In genomic region chr14:75870631-75871030, GRCm38 (mm10) we compare ENCODE assay signal across 8 mouse cellular contexts. TPM values are rescaled to one million over a fixed set of nuclear protein-coding genes. Genes with fewer than 3 reads are reported as not detected.
DNase-seq lines count a peak whose midpoint lies in the region; ATAC-seq and TF ChIP-seq lines count a peak whose summit lies in the region.

No protein-coding gene starts in this region.

- H3K4me2 ChIP-seq in CH12.LX (ENCODE audit: insufficient read depth, low read depth, poor library complexity, severe bottlenecking), result no peak overlapping the region
- H3K4me2 ChIP-seq in limb, embryonic 13.5 days (replicated peaks), result peak overlapping the region; percentile 45; the same call in 1 of the 2 replicates
- H3K4me2 ChIP-seq in midbrain, embryonic 15.5 days, result 0 out of 2 replicates have a peak overlapping the region, but pooled peaks have one; percentile 26

- intact Hi-C loops in heart, postnatal 14 days (cut with DNase I), result no loop called here

- peak in 1 of 2 experiments; percentile 56; a peak in 2 of 4 replicates for TF ChIP-seq CTCF in CH12.LX (conservative IDR thresholded peaks at IDR 0.05 in 1 of 2, IDR thresholded peaks at IDR 0.05 in 1 of 2; ENCODE audit: low read depth in 2 of 2, low read length in 2 of 2)
- peak; percentile 41 for TF ChIP-seq CTCF in cortical plate, adult 2 months (IDR thresholded peaks at IDR 0.05; ENCODE audit: extremely low read depth, insufficient read depth, low read length)

- TF ChIP-seq EP300 in CH12.LX (IDR thresholded peaks at IDR 0.05; ENCODE audit: low read length), result no peak

- in situ Hi-C loops in CH12.LX (cut with MboI; ENCODE audit: low pct_ligation_motif_present, low pct_unique_long_range_greater_than_20kb, low sequenced_read_pairs), result no loop called here

- 14% methylated on average over 9 of the region's 10 CpGs for WGBS in limb, embryonic 13.5 days
- 22% methylated on average over 8 of the region's 10 CpGs for WGBS in midbrain, embryonic 15.5 days

- ATAC-seq in limb, embryonic 13.5 days (ENCODE audit: low FRiP score, low read depth), result peak; percentile 52; the same call in 1 of the 2 replicates
- ATAC-seq in midbrain, embryonic 15.5 days (replicated peaks), result peak; percentile 56; the same call in 1 of the 2 replicates

- DNase-seq in adrenal gland, postnatal 10 days, result peak; percentile 52
- DNase-seq in adrenal gland, postnatal 4 days (ENCODE audit: low spot score in 2 of 2), result no peak
- peak; percentile 38 for DNase-seq in CH12.LX (ENCODE audit: extremely low read depth)
- DNase-seq in heart, postnatal 14 days, result peak; percentile 46 to 56
- DNase-seq in ovary, postnatal 10 days (ENCODE audit: low spot score), result no peak

- no peak overlapping the region for H3K4me3 ChIP-seq in CH12.LX (replicated peaks in 1 of 3; ENCODE audit: low read depth in 2 of 3, low read length in 2 of 3, poor library complexity in 1 of 3)
- peak overlapping the region; percentile 14; the same call in 1 of the 2 replicates for H3K4me3 ChIP-seq in cortical plate, adult 2 months (ENCODE audit: insufficient read depth, low read length)
- H3K4me3 ChIP-seq in limb, embryonic 13.5 days, result peak overlapping the region; percentile 15; the same call in 1 of the 2 replicates
- 0 out of 2 replicates have a peak overlapping the region, but pooled peaks have one; percentile 13 for H3K4me3 ChIP-seq in midbrain, embryonic 15.5 days

- no peaks in the 10 kb centered on the region for H3K4me1 ChIP-seq in CH12.LX (ENCODE audit: control insufficient read depth in 1 of 2, insufficient read depth in 2 of 2)
- no peaks in the 10 kb centered on the region for H3K4me1 ChIP-seq in cortical plate, adult 2 months (ENCODE audit: control insufficient read depth, insufficient read depth, low read length)
- H3K4me1 ChIP-seq in limb, embryonic 13.5 days, result no peaks in the 10 kb centered on the region
- H3K4me1 ChIP-seq in midbrain, embryonic 15.5 days, result peaks cover 2% of the 10 kb centered on the region

- H3K79me2 ChIP-seq in CH12.LX (replicated peaks; ENCODE audit: control insufficient read depth, extremely low read depth, insufficient read depth, poor library complexity, severe bottlenecking), result no peaks in the 10 kb centered on the region

- TF ChIP-seq RAD21 in CH12.LX (IDR thresholded peaks at IDR 0.05; ENCODE audit: low read depth, low read length), result peak; percentile 22

- TF ChIP-seq POLR2A in CH12.LX (IDR thresholded peaks at IDR 0.05; ENCODE audit: low read depth, low read length), result no peak
- no peak for TF ChIP-seq POLR2A in cortical plate, adult 2 months (IDR thresholded peaks at IDR 0.05; ENCODE audit: extremely low read depth, insufficient read depth, low read length)

- peaks cover 3% of the 10 kb centered on the region for H3K9me3 ChIP-seq in CH12.LX (replicated peaks; ENCODE audit: low read length)
- no peaks in the 10 kb centered on the region for H3K9me3 ChIP-seq in limb, embryonic 13.5 days
- no peaks in the 10 kb centered on the region for H3K9me3 ChIP-seq in midbrain, embryonic 15.5 days

- H3K27ac ChIP-seq in CH12.LX (ENCODE audit: insufficient read depth, low read depth), result no peak overlapping the region
- H3K27ac ChIP-seq in cortical plate, adult 2 months (ENCODE audit: insufficient read depth, low read length), result no peak overlapping the region
- H3K27ac ChIP-seq in limb, embryonic 13.5 days, result no peak overlapping the region
- no peak overlapping the region for H3K27ac ChIP-seq in midbrain, embryonic 15.5 days

- no peaks in the 10 kb centered on the region for H3K36me3 ChIP-seq in CH12.LX (replicated peaks in 1 of 2; ENCODE audit: control insufficient read depth in 1 of 2, insufficient read depth in 1 of 2, low read length in 1 of 2)
- no peaks in the 10 kb centered on the region for H3K36me3 ChIP-seq in limb, embryonic 13.5 days
- no peaks in the 10 kb centered on the region for H3K36me3 ChIP-seq in midbrain, embryonic 15.5 days (replicated peaks)

- dilution Hi-C loops in CH12.LX (cut with MboI; ENCODE audit: extremely low pct_ligation_motif_present, extremely low pct_unique_long_range_greater_than_20kb, low sequenced_read_pairs), result no loop called here

- no peak overlapping the region for H3K9ac ChIP-seq in CH12.LX (ENCODE audit: insufficient read depth, low read depth)
- H3K9ac ChIP-seq in limb, embryonic 13.5 days, result no peak overlapping the region
- no peak overlapping the region for H3K9ac ChIP-seq in midbrain, embryonic 15.5 days

- H3K27me3 ChIP-seq in CH12.LX (replicated peaks), result no peaks in the 10 kb centered on the region
- H3K27me3 ChIP-seq in limb, embryonic 13.5 days, result no peaks in the 10 kb centered on the region
- no peaks in the 10 kb centered on the region for H3K27me3 ChIP-seq in midbrain, embryonic 15.5 days (replicated peaks)

TF ChIP-seq in CH12.LX, 34 proteins besides CTCF, POLR2A, EP300 and RAD21:
- TF ChIP-seq ZNF384 (IDR thresholded peaks at IDR 0.05; ENCODE audit: low read depth, low read length) (no peak), NELFE (IDR thresholded peaks at IDR 0.05; ENCODE audit: low read depth, low read length) (no peak)

RNA-seq across cellular contexts. Expression of gene Tpt1, which starts 25.7 kb away (rescaled TPM):
- 1,000 to 10,000 TPM; 3,217 to 3,266 TPM for total RNA-seq in adrenal gland, postnatal 10 days (2021)
- 1,000 to 10,000 TPM; 3,227 to 3,375 TPM for total RNA-seq in adrenal gland, postnatal 4 days (2021)
- total RNA-seq in CH12.LX (2012; rRNA removed) (698 and 751 TPM in 2 replicates), CH12.LX (2014; rRNA removed) (1,876 and 2,057 TPM in 2 replicates)
- polyA plus RNA-seq in CH12.LX (2012; ENCODE audit: insufficient read length, low read depth), result 1,607 and 1,716 TPM in 2 replicates
- 840 and 847 TPM in 2 replicates for polyA plus RNA-seq in cortical plate, adult 2 months (2012; rRNA removed)
- 1,000 to 10,000 TPM; 2,748 to 2,964 TPM for total RNA-seq in heart, postnatal 14 days (2021)
- 1,027 and 1,051 TPM in 2 replicates for polyA plus RNA-seq in limb, embryonic 13.5 days (2015; fragmentation: Nextera tagmentation; extraction: Ambion mirVana)
- polyA plus RNA-seq in midbrain, embryonic 15.5 days (2015; fragmentation: Nextera tagmentation; extraction: Ambion mirVana), result 613 and 619 TPM in 2 replicates

Comparison
In these comparisons a context has a peak if more than half of its experiments do, and no peak if none do; other contexts are left out.
1. DNase-seq: peak in adrenal gland, postnatal 10 days (single experiment), CH12.LX (single experiment) and heart, postnatal 14 days (2 of 2); none in adrenal gland, postnatal 4 days (0 of 2) and ovary, postnatal 10 days (single experiment).
2. H3K4me3 ChIP-seq: peak in cortical plate, adult 2 months (single experiment), limb, embryonic 13.5 days (single experiment) and midbrain, embryonic 15.5 days (single experiment); none in CH12.LX (0 of 3).